Mouse (Mus musculus): ENCODE data around the gene Pnpt1.

Gene Pnpt1
- long read RNA-seq, experiment 1, transcript Pnpt1-201 (28 exons, 2,707 nt), result major isoform, 21 of 29 reads
- long read RNA-seq, experiment 1, partial matches to known transcripts, result 5 of 29 reads
- long read RNA-seq, experiment 1, other reads (novel, unspliced or antisense), result 3 of 29 reads
- long read RNA-seq, experiment 2, transcript Pnpt1-201 (28 exons, 2,707 nt), result major isoform, 27 of 34 reads
- long read RNA-seq, experiment 2, partial matches to known transcripts, result 3 of 34 reads
- long read RNA-seq, experiment 2, other reads (novel, unspliced or antisense), result 4 of 34 reads

GRCm38 (mm10) chr11:29130385-29131355 lies at the start of gene Pnpt1:
Pnpt1 (plus strand) TSS chr11:29130744.
- intact Hi-C loops (cut with DNase I), result no loop called here

GRCm38 (mm10) chr11:29092403-29092802 lies 38.1 kb upstream of the Pnpt1 start:
- intact Hi-C loops (cut with DNase I), result no loop called here

GRCm38 (mm10) chr11:29098926-29099325 lies 31.6 kb upstream of the Pnpt1 start:
- intact Hi-C loops (cut with DNase I), result no loop called here

GRCm38 (mm10) chr11:29129862-29130384 lies 621 bp upstream of the Pnpt1 start:
- intact Hi-C loops (cut with DNase I), result no loop called here

GRCm38 (mm10) chr11:29140671-29141070 lies 10.1 kb downstream of the Pnpt1 start:
- intact Hi-C loops (cut with DNase I), result no loop called here

GRCm38 (mm10) chr11:29148901-29149300 lies 18.4 kb downstream of the Pnpt1 start:
- intact Hi-C loops (cut with DNase I), result no loop called here

- intact Hi-C loops (cut with DNase I), result no loop called here
Observed at GRCm38 (mm10) chr11:29163569-29163968, 33.0 kb downstream of the Pnpt1 start.

GRCm38 (mm10) chr11:29171959-29172391 lies 41.4 kb downstream of the Pnpt1 start:
- intact Hi-C loops (cut with DNase I), result no loop called here

GRCm38 (mm10) chr11:29172563-29173124 lies 42.1 kb downstream of the Pnpt1 start, which contains the start of gene Ppp4r3b:
Ppp4r3b (plus strand) TSS chr11:29172890.
- intact Hi-C loops (cut with DNase I), result no loop called here

- intact Hi-C loops (cut with DNase I), result no loop called here
Observed at GRCm38 (mm10) chr11:29173125-29173631, 42.6 kb downstream of the Pnpt1 start.

- intact Hi-C loops (cut with DNase I), result no loop called here
Observed at GRCm38 (mm10) chr11:29173706-29174436, 43.3 kb downstream of the Pnpt1 start.

GRCm38 (mm10) chr11:29179319-29179718 lies 48.8 kb downstream of the Pnpt1 start:
- intact Hi-C loops (cut with DNase I), result no loop called here

- intact Hi-C loops (cut with DNase I), result no loop called here
Observed at GRCm38 (mm10) chr11:29180657-29181056, 50.1 kb downstream of the Pnpt1 start.

- intact Hi-C loops (cut with DNase I), result no loop called here
Observed at GRCm38 (mm10) chr11:29181751-29182150, 51.2 kb downstream of the Pnpt1 start.

GRCm38 (mm10) chr11:29188981-29189380 lies 58.4 kb downstream of the Pnpt1 start:
- intact Hi-C loops (cut with DNase I), result no loop called here

GRCm38 (mm10) chr11:29203653-29204052 lies 73.1 kb downstream of the Pnpt1 start:
- intact Hi-C loops (cut with DNase I), result no loop called here

GRCm38 (mm10) chr11:29209774-29210173 lies 79.2 kb downstream of the Pnpt1 start:
- intact Hi-C loops (cut with DNase I), result no loop called here
